Mouse (Mus musculus) bone marrow macrophage, adult 2 months (primary cell): ENCODE results near the gene Pus1. TPM values are rescaled to one million over a fixed set of nuclear protein-coding genes. Genes with fewer than 3 reads are reported as not detected.

ENCODE experiments used
- H3K27ac ChIP-seq: 2 replicates; pipeline ENCODE4 v1.5.1; 2012; ENCODE audit warnings: low read depth, low read length; ENCODE audit not compliant: insufficient read depth
- H3K4me1 ChIP-seq: 2 replicates; pipeline ENCODE4 v1.6.1; 2012; ENCODE audit warnings: low read length; ENCODE audit not compliant: control insufficient read depth, insufficient read depth
- H3K4me3 ChIP-seq: 2 replicates; pipeline ENCODE4 v1.5.1; 2012; ENCODE audit warnings: mild to moderate bottlenecking, low read length, moderate library complexity; ENCODE audit not compliant: insufficient read depth
- CTCF ChIP-seq: IDR thresholded peaks from 2 replicates; pipeline ENCODE4 v1.5.1; 2012; ENCODE audit warnings: low read depth, mild to moderate bottlenecking, low read length, moderate library complexity
- POLR2A ChIP-seq: IDR thresholded peaks from 2 replicates; pipeline ENCODE4 v1.6.1; 2012; ENCODE audit warnings: mild to moderate bottlenecking, low read depth, low read length, borderline replicate concordance
- polyA plus RNA-seq: library from polyadenylated mRNA; stranded (reverse); fragments of >200 nt; gene quantifications from 2 replicates; pipeline ENCODE4 v1.2.4, GENCODE M21; 2012; ENCODE audit not compliant: missing spikeins, insufficient read depth, insufficient read length

Gene Pus1
- 11.4 and 12.7 TPM in 2 replicates for polyA plus RNA-seq

- H3K4me1 ChIP-seq, result peaks cover 12% of the 10 kb centered on the region
- H3K27ac ChIP-seq, result no peak within 1 kb of the TSS; the same call in 1 of the 2 replicates
- H3K4me3 ChIP-seq, result peak within 1 kb of the TSS; percentile 98
- TF ChIP-seq CTCF (no peak), POLR2A (no peak)
These were observed at the start of gene Pus1 for GRCm38 (mm10) chr5:110779998-110780760. Gene Pus1 (minus strand): TSS chr5:110780659.

- Histone ChIP-seq H3K4me3 (no peak overlapping the region), H3K27ac (no peak overlapping the region), H3K4me1 (no peaks in the 10 kb centered on the region)
- no peak for TF ChIP-seq CTCF
These were observed 47.1 kb upstream of the Pus1 start for GRCm38 (mm10) chr5:110827576-110827975.

GRCm38 (mm10) chr5:110826781-110827495 lies 46.5 kb upstream of the Pus1 start:
- TF ChIP-seq POLR2A (no peak), CTCF (no peak)
- H3K4me3 ChIP-seq, result no peak overlapping the region
- H3K27ac ChIP-seq, result no peak overlapping the region
- no peaks in the 10 kb centered on the region for H3K4me1 ChIP-seq

DNA sequence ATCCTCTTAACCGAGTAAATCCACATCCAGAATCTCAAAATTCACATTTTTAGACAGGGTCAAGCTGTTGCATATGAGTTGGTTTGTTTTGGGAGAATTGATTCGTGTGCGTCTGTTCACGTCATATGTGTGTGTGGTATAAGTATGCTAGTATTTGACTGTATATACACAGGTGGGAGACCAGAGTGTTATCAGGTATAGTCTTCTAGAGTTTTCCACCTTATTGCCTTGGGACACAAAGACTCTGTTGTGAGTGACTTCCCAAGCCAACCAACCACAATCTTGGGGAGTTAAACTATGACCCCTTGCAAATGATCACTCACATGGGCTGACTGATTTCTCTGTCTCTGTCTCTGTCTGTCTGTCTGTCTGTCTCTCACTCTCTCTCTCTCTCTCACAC lies 44.0 kb upstream of the Pus1 start:
- H3K27ac ChIP-seq, result no peak overlapping the region
- no peak overlapping the region for H3K4me3 ChIP-seq
- no peaks in the 10 kb centered on the region for H3K4me1 ChIP-seq
- no peak for TF ChIP-seq POLR2A
- TF ChIP-seq CTCF, result no peak

DNA sequence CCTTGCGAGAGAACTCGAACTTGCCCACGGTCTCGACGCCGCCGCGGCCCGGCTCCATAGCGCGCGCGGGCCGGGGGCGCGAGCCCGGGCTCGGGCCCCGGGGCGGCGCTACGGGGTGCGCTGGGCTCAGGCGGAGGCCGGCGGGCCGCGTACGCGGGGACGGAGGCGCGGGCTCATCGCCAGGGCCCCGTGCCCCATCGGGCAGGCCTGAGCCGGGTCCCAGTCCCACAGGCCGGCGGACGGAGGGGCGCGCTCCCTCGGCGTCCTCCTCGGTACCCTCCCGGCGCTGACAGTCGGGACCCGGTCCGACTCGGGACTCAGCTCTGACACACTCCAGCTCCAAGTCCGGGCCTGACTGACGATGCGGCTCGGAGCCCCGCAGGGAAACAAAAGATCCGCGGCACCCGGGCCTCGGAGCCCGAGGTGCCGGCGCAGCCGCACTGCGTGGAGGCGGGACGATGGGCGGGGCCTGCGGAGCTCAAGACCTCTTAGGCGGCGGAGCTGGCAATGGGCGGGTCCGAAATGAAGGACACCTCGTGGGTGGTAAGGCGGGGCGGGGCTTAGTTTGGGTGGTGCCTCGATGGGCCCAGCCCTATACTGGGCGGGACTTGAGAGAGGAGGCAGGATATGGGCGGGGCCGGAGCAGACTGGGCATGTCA lies 29.3 kb upstream of the Pus1 start, which contains the start of gene Ulk1:
TSS of gene Ulk1 (minus strand) at position 431 of the 659 bp plus-strand sequence.
- TF ChIP-seq POLR2A (peak; percentile 88; the same call in 1 of the 2 replicates), CTCF (no peak)
- peaks cover 15% of the 10 kb centered on the region for H3K4me1 ChIP-seq
- H3K27ac ChIP-seq, result peak within 1 kb of the TSS; percentile 69
- peak within 1 kb of the TSS; percentile 90 for H3K4me3 ChIP-seq

DNA sequence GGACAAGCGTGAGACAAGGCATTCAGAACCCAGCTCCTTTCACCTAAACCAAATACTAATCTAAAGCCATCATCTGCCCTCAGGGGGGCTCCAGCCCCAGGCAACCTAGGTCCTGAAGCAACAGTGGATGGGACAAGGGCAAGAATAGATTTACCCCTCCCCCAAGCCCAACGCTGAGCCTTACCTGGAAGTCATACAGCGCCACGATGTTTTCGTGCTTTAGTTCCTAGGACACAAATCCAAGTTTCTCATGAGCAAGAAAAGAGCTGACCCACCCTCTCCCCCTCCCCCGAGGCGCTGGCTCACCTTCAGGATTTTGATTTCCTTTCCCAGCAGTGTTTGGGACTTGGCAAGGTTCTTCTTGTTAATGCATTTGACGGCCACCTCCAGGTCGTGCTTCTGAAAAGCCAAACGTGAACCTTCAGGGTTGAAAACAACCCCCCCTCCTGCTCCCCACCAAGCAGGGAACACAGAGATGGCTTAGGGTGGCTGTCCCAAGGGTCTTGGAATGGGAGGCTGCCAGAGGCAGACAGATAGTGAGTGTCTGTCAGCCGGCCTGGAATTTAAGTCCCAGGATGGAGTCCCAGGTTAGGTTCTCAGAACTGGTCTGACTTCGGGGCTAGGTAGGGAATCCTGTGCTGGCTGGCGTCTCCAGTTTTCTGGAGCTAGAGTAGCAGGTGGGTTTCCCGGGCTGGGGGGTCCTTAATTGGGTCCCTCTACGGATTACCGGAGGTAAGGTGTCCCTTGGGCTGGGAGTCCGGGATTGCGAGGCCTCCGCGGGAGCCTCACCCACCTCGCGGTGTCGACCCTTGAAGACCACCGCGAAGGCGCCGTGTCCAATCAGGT lies 28.6 kb upstream of the Pus1 start:
- Histone ChIP-seq H3K4me3 (peak overlapping the region; percentile 90), H3K27ac (peak overlapping the region; percentile 83), H3K4me1 (peaks cover 15% of the 10 kb centered on the region)
- no peak for TF ChIP-seq CTCF
- no peak for TF ChIP-seq POLR2A

DNA sequence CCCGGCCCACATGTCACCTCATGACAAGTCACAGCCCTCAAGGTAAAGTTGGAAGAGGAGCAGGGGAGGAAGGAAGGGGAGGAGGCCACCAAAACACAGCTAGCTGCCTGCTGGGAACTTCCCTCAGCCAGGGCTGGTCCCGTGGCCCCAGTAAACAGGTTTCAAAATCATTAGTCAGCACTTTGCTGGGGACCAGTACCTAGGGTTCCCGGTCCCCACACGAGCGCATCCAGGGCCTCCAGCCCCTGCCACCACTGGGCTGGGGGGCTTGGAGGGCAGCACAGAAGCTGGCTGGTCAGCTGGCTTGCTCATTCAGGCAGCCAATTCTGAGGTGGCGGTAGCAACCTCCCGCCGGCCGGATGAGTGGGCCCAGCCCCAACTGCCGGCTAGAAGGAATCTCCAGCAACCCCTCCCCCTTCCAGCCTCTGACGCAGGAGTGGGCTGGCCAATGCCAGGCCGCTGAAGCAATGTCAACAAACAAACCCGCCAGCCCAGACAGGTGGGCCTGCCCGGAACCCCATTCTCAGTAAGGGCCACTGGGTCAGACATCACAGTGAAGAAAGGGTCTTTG lies 27.7 kb upstream of the Pus1 start:
- TF ChIP-seq POLR2A (0 out of 2 replicates have a peak, but pooled peaks have one; percentile 20), CTCF (no peak)
- peak overlapping the region; percentile 90 for H3K4me3 ChIP-seq
- peaks cover 15% of the 10 kb centered on the region for H3K4me1 ChIP-seq
- H3K27ac ChIP-seq, result peak overlapping the region; percentile 83

GRCm38 (mm10) chr5:110807453-110807852 lies 27.0 kb upstream of the Pus1 start:
- Histone ChIP-seq H3K4me3 (peak overlapping the region; percentile 90), H3K27ac (peak overlapping the region; percentile 83), H3K4me1 (peaks cover 15% of the 10 kb centered on the region)
- TF ChIP-seq POLR2A, result no peak
- TF ChIP-seq CTCF, result no peak

DNA sequence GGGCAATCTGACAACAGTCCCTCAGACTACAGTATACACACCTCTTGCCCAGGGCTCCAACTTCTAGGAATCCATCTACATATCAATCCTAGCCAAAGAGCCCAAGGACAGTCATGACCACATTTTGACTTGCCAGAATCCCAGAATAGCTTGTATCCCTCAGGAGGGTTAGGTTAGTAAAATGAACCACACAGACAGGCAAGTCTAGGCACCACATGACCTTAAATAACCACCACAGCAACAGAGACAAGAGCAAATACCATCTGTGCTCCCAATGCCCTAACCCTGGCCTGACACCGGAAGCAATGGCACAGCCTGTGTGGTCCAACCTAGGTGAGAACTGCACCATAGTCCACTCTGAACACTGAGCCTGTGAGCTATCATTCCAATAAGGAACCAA lies 26.2 kb upstream of the Pus1 start:
- H3K4me3 ChIP-seq, result no peak overlapping the region
- no peak overlapping the region for H3K27ac ChIP-seq
- H3K4me1 ChIP-seq, result peaks cover 15% of the 10 kb centered on the region
- TF ChIP-seq CTCF (no peak), POLR2A (no peak)
